Mouse (Mus musculus) small intestine, adult 2 months (tissue): ENCODE data around the gene Pcca.

Source experiments
- CTCF ChIP-seq: fragments of 200-500 bp; IDR thresholded peaks from 2 replicates; pipeline ENCODE4 v1.5.1; 2012; ENCODE audit warnings: low read depth, mild to moderate bottlenecking, control low read depth, inconsistent platforms, low read length, moderate library complexity, mixed read lengths; ENCODE audit not compliant: insufficient replicate concordance, insufficient read length; ENCODE audit errors: extremely low read depth
- POLR2A ChIP-seq: fragments of 200-500 bp; IDR thresholded peaks from 2 replicates; pipeline ENCODE4 v1.6.1; 2012; ENCODE audit warnings: low read depth, mild to moderate bottlenecking, control low read depth, inconsistent platforms, low read length, moderate library complexity

GRCm38 (mm10) chr14:122598802-122599201 lies 64.7 kb downstream of the Pcca start:
- TF ChIP-seq CTCF (no peak), POLR2A (no peak)
